Mouse (Mus musculus) ES-E14 (cell line): Measurements from ENCODE around the gene Itga6. TPM values are rescaled to one million over a fixed set of nuclear protein-coding genes. Genes with fewer than 3 reads are reported as not detected.

Experiments
- DNase-seq: peaks from one replicate; pipeline ENCODE4 v3.0.0-alpha.2; 2013; ENCODE audit warnings: low read depth, low spot score
- H3K27ac ChIP-seq: 2 replicates; pipeline ENCODE4 v1.5.1; 2012; ENCODE audit warnings: low read depth, mild to moderate bottlenecking, low read length, moderate library complexity, mixed read lengths; ENCODE audit not compliant: poor library complexity, insufficient read depth, severe bottlenecking
- H3K36me3 ChIP-seq: 2 replicates; pipeline ENCODE4 v1.6.1; 2012; ENCODE audit warnings: mild to moderate bottlenecking, low read length, moderate library complexity, mixed read lengths; ENCODE audit not compliant: control insufficient read depth, poor library complexity, insufficient read depth, severe bottlenecking
- H3K4me1 ChIP-seq, 2 experiments: fragments of 150-350 bp in 1 of 2; sonication (generic) in 1 of 2; 2 replicates each; pipeline ENCODE4 v1.6.1; 2012; ENCODE audit warnings: low read length in 2 of 2, mild to moderate bottlenecking in 1 of 2, mixed read lengths in 1 of 2; ENCODE audit not compliant: control insufficient read depth in 2 of 2, insufficient read depth in 2 of 2, poor library complexity in 1 of 2
- H3K4me3 ChIP-seq, 2 experiments: fragments of 150-350 bp in 1 of 2; sonication (generic) in 1 of 2; 2 replicates each; pipeline ENCODE4 v1.5.1; 2012; ENCODE audit warnings: low read length in 2 of 2, low read depth in 1 of 2, mild to moderate bottlenecking in 1 of 2, mixed read lengths in 1 of 2; ENCODE audit not compliant: insufficient read depth in 1 of 2, poor library complexity in 1 of 2, severe bottlenecking in 1 of 2
- H3K9ac ChIP-seq: 2 replicates; pipeline ENCODE4 v1.6.1; 2012; ENCODE audit warnings: low read depth, mild to moderate bottlenecking, low read length, mixed read lengths; ENCODE audit not compliant: poor library complexity, insufficient read depth, severe bottlenecking
- H3K9me3 ChIP-seq: fragments of 150-350 bp; sonication (generic); 2 replicates; pipeline ENCODE4 v1.6.1; 2012; ENCODE audit warnings: low read depth, mild to moderate bottlenecking, low read length; ENCODE audit not compliant: control insufficient read depth, insufficient read depth
- CHD2 ChIP-seq: IDR thresholded peaks from 2 replicates; pipeline ENCODE4 v1.6.1; 2014; ENCODE audit warnings: mild to moderate bottlenecking, low read depth, low read length, inconsistent platforms
- HCFC1 ChIP-seq: IDR thresholded peaks from 2 replicates; pipeline ENCODE4 v1.6.1; 2012; ENCODE audit warnings: low read length, inconsistent platforms, borderline replicate concordance; ENCODE audit not compliant: insufficient read depth
- MAFK ChIP-seq: IDR thresholded peaks from 2 replicates; pipeline ENCODE4 v1.6.1; 2014; ENCODE audit warnings: mild to moderate bottlenecking, low read depth, low read length, inconsistent platforms; ENCODE audit not compliant: insufficient read depth
- ZC3H11A ChIP-seq: IDR thresholded peaks from 2 replicates; pipeline ENCODE4 v1.6.1; 2012; ENCODE audit warnings: low read depth, mild to moderate bottlenecking, inconsistent platforms, low read length, borderline replicate concordance
- ZNF384 ChIP-seq: IDR thresholded peaks from 2 replicates; pipeline ENCODE4 v1.6.1; 2012; ENCODE audit warnings: low read depth, low read length, inconsistent platforms
- in situ Hi-C, 2 experiments: fragments of 600-800 bp; cut with MboI; formaldehyde crosslinking; loops; one replicate each; pipeline ENCODE4 v1.15.1; 2025; ENCODE audit warnings: low sequenced_read_pairs in 2 of 2, inconsistent platforms in 1 of 2; ENCODE audit not compliant: unreplicated experiment in 2 of 2
- total RNA-seq: library from RNA; depleted of rRNA; stranded (reverse); fragments of 300-350 nt; gene quantifications from 2 replicates; pipeline ENCODE4 v1.2.3, GENCODE M21; 2012

Gene Itga6
- total RNA-seq, 1 experiment: 169 TPM

GRCm38 (mm10) chr2:71802131-71802530, 56.7 kb downstream of the Itga6 start:
- Histone ChIP-seq H3K4me3 (peak overlapping the region; percentile 3 to 26; a peak in 2 of 4 replicates), H3K4me1 (peaks cover 21 to 33% of the 10 kb centered on the region in 2 experiments), H3K9ac (peak overlapping the region; percentile 25; the same call in 1 of the 2 replicates), H3K27ac (no peak overlapping the region), H3K9me3 (no peaks in the 10 kb centered on the region), H3K36me3 (no peaks in the 10 kb centered on the region)
- DNase-seq: no peak
- TF ChIP-seq HCFC1: no peak
- TF ChIP-seq CHD2: no peak
- TF ChIP-seq MAFK: no peak
- no peak for TF ChIP-seq ZNF384
- TF ChIP-seq ZC3H11A: no peak
- in situ Hi-C loops: no loop called here

GRCm38 (mm10) chr2:71805120-71805519, 59.7 kb downstream of the Itga6 start:
- peaks cover 20 to 30% of the 10 kb centered on the region in 2 experiments for H3K4me1 ChIP-seq
- H3K27ac ChIP-seq: peak overlapping the region; percentile 73; the same call in 1 of the 2 replicates
- in situ Hi-C loops: no loop called here
- no peak for TF ChIP-seq HCFC1
- TF ChIP-seq MAFK: no peak
- no peak for TF ChIP-seq ZNF384
- no peak for TF ChIP-seq ZC3H11A
- no peak; the same call in 1 of the 2 replicates for TF ChIP-seq CHD2
- no peaks in the 10 kb centered on the region for H3K9me3 ChIP-seq
- H3K4me3 ChIP-seq: no peak overlapping the region
- H3K9ac ChIP-seq: no peak overlapping the region; the same call in 1 of the 2 replicates
- no peaks in the 10 kb centered on the region; the same call in 1 of the 2 replicates for H3K36me3 ChIP-seq
- no peak for DNase-seq

GRCm38 (mm10) chr2:71805611-71806567, 60.5 kb downstream of the Itga6 start:
- DNase-seq: no peak
- no peak overlapping the region; a peak in 1 of 4 replicates for H3K4me3 ChIP-seq
- H3K27ac ChIP-seq: peak overlapping the region; percentile 73
- no peaks in the 10 kb centered on the region for H3K9me3 ChIP-seq
- H3K9ac ChIP-seq: peak overlapping the region; percentile 44
- H3K36me3 ChIP-seq: no peaks in the 10 kb centered on the region; the same call in 1 of the 2 replicates
- H3K4me1 ChIP-seq: peaks cover 22 to 30% of the 10 kb centered on the region in 2 experiments
- TF ChIP-seq ZC3H11A: no peak
- no peak for TF ChIP-seq CHD2
- TF ChIP-seq ZNF384: no peak
- no peak for TF ChIP-seq MAFK
- no peak for TF ChIP-seq HCFC1
- in situ Hi-C loops: no loop called here

GRCm38 (mm10) chr2:71809289-71809860, 64.0 kb downstream of the Itga6 start:
- Histone ChIP-seq H3K9ac (no peak overlapping the region), H3K27ac (no peak overlapping the region), H3K9me3 (no peaks in the 10 kb centered on the region), H3K4me1 (peaks cover 26 to 31% of the 10 kb centered on the region in 2 experiments), H3K36me3 (no peaks in the 10 kb centered on the region; the same call in 1 of the 2 replicates), H3K4me3 (no peak overlapping the region)
- DNase-seq: no peak
- no peak for TF ChIP-seq ZC3H11A
- no peak for TF ChIP-seq ZNF384
- no peak for TF ChIP-seq HCFC1
- no peak for TF ChIP-seq CHD2
- TF ChIP-seq MAFK: no peak
- in situ Hi-C loops: no loop called here
